In the genomic region with DNA sequence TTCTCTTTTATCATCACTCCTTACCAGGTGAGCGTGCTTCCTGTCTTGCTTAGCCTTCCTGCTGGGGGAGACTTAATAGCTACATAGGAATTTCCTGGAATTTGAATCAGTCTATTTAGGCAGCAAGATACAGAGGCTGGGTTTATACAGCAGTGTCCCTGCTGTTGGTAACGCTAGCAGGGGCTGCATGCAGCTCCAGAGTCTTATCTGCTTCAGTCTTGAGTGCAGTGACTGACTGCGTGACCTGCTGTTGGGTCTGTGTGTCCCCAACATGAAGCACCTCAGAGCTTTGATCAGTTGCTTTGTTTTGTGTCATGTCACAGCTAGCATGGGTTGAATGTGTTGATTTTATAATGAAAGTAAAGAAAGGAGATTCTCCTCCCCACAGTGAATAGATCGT, we compare ENCODE assay signal across 27 mouse cellular contexts. TPM values are rescaled to one million over a fixed set of nuclear protein-coding genes. Genes with fewer than 3 reads are reported as not detected.
DNase-seq lines count a peak whose midpoint lies in the region; ATAC-seq lines count a peak whose summit lies in the region.
"Had no signal": no experiment of that assay in that cellular context is flagged by ENCODE, and none has a peak within 500 bp of the region (broad histone marks: within the 10 kb centered on the region; RNA-seq: fewer than 3 reads in every experiment).

No protein-coding gene starts in this region.

- H3K27ac ChIP-seq in heart, embryonic 12.5 days (ENCODE audit: poor library complexity, severe bottlenecking): peak overlapping the region; percentile 55
- 0 out of 2 replicates have a peak overlapping the region, but pooled peaks have one; percentile 20 for H3K27ac ChIP-seq in hindbrain, embryonic 14.5 days
- H3K27ac ChIP-seq in hindbrain, embryonic 10.5 days: no peak overlapping the region
- H3K27ac ChIP-seq in forebrain, embryonic 12.5 days: peak overlapping the region; percentile 51; the same call in 1 of the 2 replicates
- peak overlapping the region; percentile 67 for H3K27ac ChIP-seq in midbrain, embryonic 15.5 days
- H3K27ac ChIP-seq: kidney, embryonic 15.5 days; limb, embryonic 12.5 days; liver, embryonic 12.5 days; stomach, postnatal 0 days had no signal

- peaks cover 50% of the 10 kb centered on the region for H3K36me3 ChIP-seq in heart, embryonic 12.5 days
- H3K36me3 ChIP-seq in hindbrain, embryonic 14.5 days (replicated peaks; ENCODE audit: control insufficient read depth, insufficient read depth): peaks cover 44% of the 10 kb centered on the region
- peaks cover 73% of the 10 kb centered on the region for H3K36me3 ChIP-seq in hindbrain, embryonic 10.5 days
- peaks cover 42% of the 10 kb centered on the region for H3K36me3 ChIP-seq in forebrain, embryonic 12.5 days (replicated peaks)
- peaks cover 10% of the 10 kb centered on the region; the same call in 1 of the 2 replicates for H3K36me3 ChIP-seq in midbrain, embryonic 15.5 days (replicated peaks)

- H3K4me1 ChIP-seq in heart, embryonic 12.5 days (replicated peaks): peaks cover 42% of the 10 kb centered on the region
- no peaks in the 10 kb centered on the region for H3K4me1 ChIP-seq in hindbrain, embryonic 14.5 days (replicated peaks; ENCODE audit: control insufficient read depth, insufficient read depth, low read length)
- H3K4me1 ChIP-seq in hindbrain, embryonic 10.5 days (replicated peaks): peaks cover 11% of the 10 kb centered on the region; the same call in 1 of the 2 replicates
- H3K4me1 ChIP-seq in forebrain, embryonic 12.5 days: peaks cover 17% of the 10 kb centered on the region
- H3K4me1 ChIP-seq in midbrain, embryonic 15.5 days: peaks cover 15% of the 10 kb centered on the region

- H3K9ac ChIP-seq in heart, embryonic 12.5 days: no peak overlapping the region
- no peak overlapping the region for H3K9ac ChIP-seq in hindbrain, embryonic 14.5 days
- H3K9ac ChIP-seq in forebrain, embryonic 12.5 days: no peak overlapping the region
- no peak overlapping the region for H3K9ac ChIP-seq in midbrain, embryonic 15.5 days
- H3K9ac ChIP-seq: kidney, embryonic 15.5 days; limb, embryonic 12.5 days; liver, embryonic 12.5 days; lung, embryonic 14.5 days; midbrain, embryonic 12.5 days had no signal

- no peaks in the 10 kb centered on the region for H3K9me3 ChIP-seq in heart, embryonic 12.5 days (replicated peaks)
- no peaks in the 10 kb centered on the region for H3K9me3 ChIP-seq in hindbrain, embryonic 14.5 days (ENCODE audit: control insufficient read depth, low read length)
- no peaks in the 10 kb centered on the region for H3K9me3 ChIP-seq in hindbrain, embryonic 10.5 days
- no peaks in the 10 kb centered on the region for H3K9me3 ChIP-seq in forebrain, embryonic 12.5 days
- no peaks in the 10 kb centered on the region for H3K9me3 ChIP-seq in midbrain, embryonic 15.5 days
- H3K9me3 ChIP-seq: kidney, embryonic 15.5 days; limb, embryonic 12.5 days; liver, embryonic 12.5 days; midbrain, embryonic 12.5 days had no signal

- H3K4me2 ChIP-seq in heart, embryonic 12.5 days: no peak overlapping the region
- H3K4me2 ChIP-seq in hindbrain, embryonic 14.5 days (replicated peaks): no peak overlapping the region
- H3K4me2 ChIP-seq in forebrain, embryonic 12.5 days: no peak overlapping the region
- H3K4me2 ChIP-seq in midbrain, embryonic 15.5 days: no peak overlapping the region
- H3K4me2 ChIP-seq: kidney, embryonic 15.5 days; limb, embryonic 12.5 days; liver, embryonic 12.5 days; lung, embryonic 14.5 days; midbrain, embryonic 12.5 days had no signal

- WGBS in heart, embryonic 12.5 days: 41% methylated on average over 4 of the region's 4 CpGs
- WGBS in hindbrain, embryonic 14.5 days: 74% methylated on average over 4 of the region's 4 CpGs
- WGBS in hindbrain, embryonic 10.5 days: 88% methylated on average over 4 of the region's 4 CpGs
- 41% methylated on average over 4 of the region's 4 CpGs for WGBS in forebrain, embryonic 12.5 days
- 55% methylated on average over 4 of the region's 4 CpGs for WGBS in midbrain, embryonic 15.5 days

- DNase-seq in heart, postnatal 4 days: no peak
- DNase-seq in hindbrain, embryonic 14.5 days (ENCODE audit: low spot score): no peak
- no peak for DNase-seq in hindbrain, embryonic 10.5 days (ENCODE audit: low spot score)
- no peak for DNase-seq in left cerebral cortex, adult 9 months (ENCODE audit: low spot score in 2 of 2)
- no peak for DNase-seq in yolk sac, embryonic 10.5 days (ENCODE audit: low spot score)
- DNase-seq: adrenal gland, postnatal 36 days; cerebellum, adult 18-20 months; cerebellum, postnatal 25 days; embryo, embryonic 11 days; lung, embryonic 14.5 days; lung, postnatal 4 days; right cerebral cortex, adult 18-20 months had no signal

- no peak for ATAC-seq in heart, embryonic 12.5 days (ENCODE audit: insufficient number of reproducible peaks, low FRiP score)
- no peak for ATAC-seq in hindbrain, embryonic 14.5 days (ENCODE audit: low FRiP score)
- 0 out of 2 replicates have a peak, but pooled peaks have one; percentile 2 for ATAC-seq in forebrain, embryonic 12.5 days (ENCODE audit: low FRiP score)
- no peak for ATAC-seq in midbrain, embryonic 15.5 days (replicated peaks)
- ATAC-seq: intestine, postnatal 0 days; liver, embryonic 12.5 days had no signal

- H3K4me3 ChIP-seq in heart, embryonic 12.5 days: no peak overlapping the region
- H3K4me3 ChIP-seq in hindbrain, embryonic 14.5 days (replicated peaks; ENCODE audit: low read length): no peak overlapping the region
- no peak overlapping the region for H3K4me3 ChIP-seq in hindbrain, embryonic 10.5 days
- H3K4me3 ChIP-seq in forebrain, embryonic 12.5 days (replicated peaks): no peak overlapping the region
- H3K4me3 ChIP-seq in midbrain, embryonic 15.5 days: no peak overlapping the region
- H3K4me3 ChIP-seq: kidney, embryonic 15.5 days; limb, embryonic 12.5 days; liver, embryonic 12.5 days; midbrain, embryonic 12.5 days had no signal

- no peaks in the 10 kb centered on the region for H3K27me3 ChIP-seq in heart, embryonic 12.5 days (replicated peaks)
- H3K27me3 ChIP-seq in hindbrain, embryonic 14.5 days (ENCODE audit: control insufficient read depth, insufficient read depth, low read length): no peaks in the 10 kb centered on the region
- no peaks in the 10 kb centered on the region for H3K27me3 ChIP-seq in hindbrain, embryonic 10.5 days (ENCODE audit: insufficient read depth, poor library complexity, severe bottlenecking)
- H3K27me3 ChIP-seq in forebrain, embryonic 12.5 days: no peaks in the 10 kb centered on the region
- H3K27me3 ChIP-seq in midbrain, embryonic 15.5 days (replicated peaks): no peaks in the 10 kb centered on the region
- H3K27me3 ChIP-seq: kidney, embryonic 15.5 days; limb, embryonic 12.5 days; liver, embryonic 12.5 days; midbrain, embryonic 12.5 days had no signal

RNA-seq across cellular contexts. Expression of a gene that starts 10.2 kb away (rescaled TPM):
- not detected in 2 replicates for polyA plus RNA-seq in heart, embryonic 12.5 days (2016; fragmentation: Nextera tagmentation; extraction: Ambion mirVana)
- not detected for total RNA-seq in heart, postnatal 4 days (2021)
- not detected in 2 replicates for polyA plus RNA-seq in hindbrain, embryonic 14.5 days (2014; fragmentation: Nextera tagmentation; extraction: Ambion mirVana)
- polyA plus RNA-seq in hindbrain, embryonic 10.5 days (2016; fragmentation: Nextera tagmentation; extraction: Ambion mirVana): not detected in 2 replicates
- polyA plus RNA-seq in forebrain, embryonic 12.5 days (2016; fragmentation: Nextera tagmentation; extraction: Ambion mirVana): not detected in 2 replicates
- polyA plus RNA-seq in midbrain, embryonic 15.5 days (2015; fragmentation: Nextera tagmentation; extraction: Ambion mirVana): not detected in 2 replicates
- total RNA-seq: adrenal gland, postnatal 36 days; gastrocnemius, adult 18-20 months; gastrocnemius, postnatal 4 days; hematopoietic stem cell, adult 5-6 weeks; layer of hippocampus, postnatal 14 days; left cerebral cortex, postnatal 10 days had no signal
- polyA plus RNA-seq: embryonic facial prominence, embryonic 14.5 days; limb, embryonic 12.5 days; liver, embryonic 12.5 days; midbrain, embryonic 12.5 days had no signal

RNA-seq across cellular contexts. Expression of a gene that starts 31.4 kb away (rescaled TPM):
- polyA plus RNA-seq in heart, embryonic 12.5 days (2016; fragmentation: Nextera tagmentation; extraction: Ambion mirVana): not detected in 2 replicates
- total RNA-seq in heart, postnatal 4 days (2021): under 1 TPM in 1 of 2 experiments, not detected in 1; 0.79 TPM
- polyA plus RNA-seq in hindbrain, embryonic 14.5 days (2014; fragmentation: Nextera tagmentation; extraction: Ambion mirVana): not detected in 2 replicates
- polyA plus RNA-seq in hindbrain, embryonic 10.5 days (2016; fragmentation: Nextera tagmentation; extraction: Ambion mirVana): not detected in 2 replicates
- not detected in 2 replicates for polyA plus RNA-seq in forebrain, embryonic 12.5 days (2016; fragmentation: Nextera tagmentation; extraction: Ambion mirVana)
- polyA plus RNA-seq in midbrain, embryonic 15.5 days (2015; fragmentation: Nextera tagmentation; extraction: Ambion mirVana): not detected in 2 replicates
- total RNA-seq: adrenal gland, postnatal 36 days; gastrocnemius, adult 18-20 months; gastrocnemius, postnatal 4 days; hematopoietic stem cell, adult 5-6 weeks; layer of hippocampus, postnatal 14 days; left cerebral cortex, postnatal 10 days had no signal
- polyA plus RNA-seq: embryonic facial prominence, embryonic 14.5 days; limb, embryonic 12.5 days; lung, embryonic 14.5 days; midbrain, embryonic 12.5 days had no signal
